ENCODE assay signal across 18 mouse cellular contexts in genomic region chr4:91372844-91373243, GRCm38 (mm10). TPM values are rescaled to one million over a fixed set of nuclear protein-coding genes. Genes with fewer than 3 reads are reported as not detected.
DNase-seq lines count a peak whose midpoint lies in the region; ATAC-seq lines count a peak whose summit lies in the region.
"Had no signal": no experiment of that assay in that cellular context is flagged by ENCODE, and none has a peak within 500 bp of the region (broad histone marks: within the 10 kb centered on the region; RNA-seq: fewer than 3 reads in every experiment).

No protein-coding gene starts in this region.

- no peaks in the 10 kb centered on the region for H3K9me3 ChIP-seq in neural tube, embryonic 11.5 days (ENCODE audit: control insufficient read depth, low read length)
- no peaks in the 10 kb centered on the region for H3K9me3 ChIP-seq in hindbrain, embryonic 11.5 days (ENCODE audit: control insufficient read depth, low read length)
- H3K9me3 ChIP-seq in midbrain, embryonic 14.5 days (ENCODE audit: control insufficient read depth, low read length), result no peaks in the 10 kb centered on the region
- H3K9me3 ChIP-seq: embryonic facial prominence, embryonic 12.5 days; liver, embryonic 13.5 days had no signal

- H3K4me2 ChIP-seq in neural tube, embryonic 11.5 days (ENCODE audit: low read depth), result peak overlapping the region; percentile 99
- H3K4me2 ChIP-seq in hindbrain, embryonic 11.5 days (replicated peaks; ENCODE audit: low read depth, low read length), result peak overlapping the region; percentile 99
- H3K4me2 ChIP-seq in midbrain, embryonic 14.5 days (ENCODE audit: low read length), result peak overlapping the region; percentile 95

- 6% methylated on average over 13 of the region's 13 CpGs for WGBS in neural tube, embryonic 11.5 days
- 4% methylated on average over 13 of the region's 13 CpGs for WGBS in hindbrain, embryonic 11.5 days
- 4% methylated on average over 13 of the region's 13 CpGs for WGBS in midbrain, embryonic 14.5 days

- no peak for ATAC-seq in neural tube, embryonic 11.5 days (ENCODE audit: insufficient read depth, low FRiP score, low TSS enrichment)
- no peak for ATAC-seq in hindbrain, embryonic 11.5 days (ENCODE audit: low FRiP score)
- ATAC-seq in midbrain, embryonic 14.5 days (ENCODE audit: low FRiP score, low TSS enrichment), result no peak

- peaks cover 10% of the 10 kb centered on the region; the same call in 1 of the 2 replicates for H3K4me1 ChIP-seq in neural tube, embryonic 11.5 days (ENCODE audit: control insufficient read depth, insufficient read depth, low read length)
- peaks cover 2% of the 10 kb centered on the region; the same call in 1 of the 2 replicates for H3K4me1 ChIP-seq in hindbrain, embryonic 11.5 days (replicated peaks; ENCODE audit: control insufficient read depth, insufficient read depth, low read length)
- H3K4me1 ChIP-seq in midbrain, embryonic 14.5 days (ENCODE audit: control insufficient read depth, insufficient read depth, low read length), result peaks cover 35% of the 10 kb centered on the region

- H3K27ac ChIP-seq in neural tube, embryonic 11.5 days (ENCODE audit: low read depth, low read length), result no peak overlapping the region
- no peak overlapping the region for H3K27ac ChIP-seq in hindbrain, embryonic 11.5 days (ENCODE audit: low read depth, low read length)
- H3K27ac ChIP-seq in midbrain, embryonic 14.5 days (replicated peaks; ENCODE audit: low read depth, low read length), result peak overlapping the region; percentile 94
- H3K27ac ChIP-seq: embryonic facial prominence, embryonic 12.5 days; liver, embryonic 13.5 days had no signal

- H3K9ac ChIP-seq in neural tube, embryonic 11.5 days (ENCODE audit: low read length), result no peak overlapping the region
- no peak overlapping the region for H3K9ac ChIP-seq in hindbrain, embryonic 11.5 days (ENCODE audit: low read depth, low read length)
- peak overlapping the region; percentile 80; the same call in 1 of the 2 replicates for H3K9ac ChIP-seq in midbrain, embryonic 14.5 days (replicated peaks; ENCODE audit: low read length)
- H3K9ac ChIP-seq: embryonic facial prominence, embryonic 12.5 days; liver, embryonic 13.5 days had no signal

- peaks cover 21% of the 10 kb centered on the region for H3K27me3 ChIP-seq in neural tube, embryonic 11.5 days (ENCODE audit: control insufficient read depth, insufficient read depth, low read length)
- peaks cover 8% of the 10 kb centered on the region; the same call in 1 of the 2 replicates for H3K27me3 ChIP-seq in hindbrain, embryonic 11.5 days (ENCODE audit: control insufficient read depth, insufficient read depth, low read length)
- no peaks in the 10 kb centered on the region for H3K27me3 ChIP-seq in midbrain, embryonic 14.5 days (ENCODE audit: control insufficient read depth, insufficient read depth, low read length)

- peak overlapping the region; percentile 74 for H3K4me3 ChIP-seq in neural tube, embryonic 11.5 days (ENCODE audit: low read depth, low read length)
- peak overlapping the region; percentile 76 for H3K4me3 ChIP-seq in hindbrain, embryonic 11.5 days (ENCODE audit: low read depth, low read length)
- peak overlapping the region; percentile 81 for H3K4me3 ChIP-seq in midbrain, embryonic 14.5 days (replicated peaks; ENCODE audit: low read depth, low read length)
- H3K4me3 ChIP-seq: myocyte had no signal

- no peaks in the 10 kb centered on the region for H3K36me3 ChIP-seq in neural tube, embryonic 11.5 days (ENCODE audit: control insufficient read depth, insufficient read depth, low read length)
- H3K36me3 ChIP-seq in hindbrain, embryonic 11.5 days (ENCODE audit: control insufficient read depth, insufficient read depth, low read length), result no peaks in the 10 kb centered on the region
- no peaks in the 10 kb centered on the region for H3K36me3 ChIP-seq in midbrain, embryonic 14.5 days (ENCODE audit: control insufficient read depth, insufficient read depth, low read length)
- H3K36me3 ChIP-seq: embryonic facial prominence, embryonic 12.5 days; liver, embryonic 13.5 days had no signal

- no peak for DNase-seq in neural tube, embryonic 11.5 days (ENCODE audit: low spot score)
- DNase-seq in neural tube, embryonic 10.5 days (ENCODE audit: extremely low spot score, low spot score), result no peak
- peak; percentile 34 for DNase-seq in hindbrain, embryonic 11.5 days (ENCODE audit: low spot score)
- peak; percentile 56 for DNase-seq in midbrain, embryonic 14.5 days
- no peak for DNase-seq in MN1 (ENCODE audit: low spot score)
- DNase-seq in heart, adult 8-10 months (ENCODE audit: low spot score), result no peak
- no peak for DNase-seq in layer of hippocampus, adult 9-11 months
- no peak for DNase-seq in urinary bladder, postnatal 14 days (ENCODE audit: low spot score)
- DNase-seq: B cell, adult 2 months; heart, postnatal 10 days; kidney, adult 11 months; kidney, postnatal 36 days; liver, embryonic 13.5 days; lung, postnatal 4 days had no signal

RNA-seq across cellular contexts. Expression of gene Elavl2, which starts 27.7 kb away (rescaled TPM):
- 101 and 113 TPM in 2 replicates for polyA plus RNA-seq in neural tube, embryonic 11.5 days (2014; fragmentation: Nextera tagmentation; extraction: Ambion mirVana)
- 103 and 112 TPM in 2 replicates for polyA plus RNA-seq in hindbrain, embryonic 11.5 days (2014; fragmentation: Nextera tagmentation; extraction: Ambion mirVana)
- 136 and 171 TPM in 2 replicates for polyA plus RNA-seq in midbrain, embryonic 14.5 days (2014; fragmentation: Nextera tagmentation; extraction: Ambion mirVana)
- total RNA-seq in heart, adult 8-10 months (2022), result 1 to 10 TPM in 1 of 4 experiments, under 1 TPM in 3; 0.32 to 1.7 (median 0.99) TPM
- total RNA-seq: granulocyte monocyte progenitor cell, adult 5-6 weeks had no signal
- polyA plus RNA-seq: spleen, adult 2 months had no signal

Comparison
In these comparisons a context has a peak if more than half of its experiments do, and no peak if none do; other contexts are left out.
1. DNase-seq: peak in hindbrain, embryonic 11.5 days (single experiment) and midbrain, embryonic 14.5 days (single experiment); none in neural tube, embryonic 11.5 days (single experiment), neural tube, embryonic 10.5 days (single experiment), MN1 (single experiment), heart, adult 8-10 months (single experiment), layer of hippocampus, adult 9-11 months (single experiment) and urinary bladder, postnatal 14 days (single experiment).
2. Peak in every context shown above with its lines, with median percentiles within 50 percentile points of each other: H3K4me2 ChIP-seq and H3K4me3 ChIP-seq.